Comparison of ENCODE assay signal across 8 mouse cellular contexts in the genomic region with DNA sequence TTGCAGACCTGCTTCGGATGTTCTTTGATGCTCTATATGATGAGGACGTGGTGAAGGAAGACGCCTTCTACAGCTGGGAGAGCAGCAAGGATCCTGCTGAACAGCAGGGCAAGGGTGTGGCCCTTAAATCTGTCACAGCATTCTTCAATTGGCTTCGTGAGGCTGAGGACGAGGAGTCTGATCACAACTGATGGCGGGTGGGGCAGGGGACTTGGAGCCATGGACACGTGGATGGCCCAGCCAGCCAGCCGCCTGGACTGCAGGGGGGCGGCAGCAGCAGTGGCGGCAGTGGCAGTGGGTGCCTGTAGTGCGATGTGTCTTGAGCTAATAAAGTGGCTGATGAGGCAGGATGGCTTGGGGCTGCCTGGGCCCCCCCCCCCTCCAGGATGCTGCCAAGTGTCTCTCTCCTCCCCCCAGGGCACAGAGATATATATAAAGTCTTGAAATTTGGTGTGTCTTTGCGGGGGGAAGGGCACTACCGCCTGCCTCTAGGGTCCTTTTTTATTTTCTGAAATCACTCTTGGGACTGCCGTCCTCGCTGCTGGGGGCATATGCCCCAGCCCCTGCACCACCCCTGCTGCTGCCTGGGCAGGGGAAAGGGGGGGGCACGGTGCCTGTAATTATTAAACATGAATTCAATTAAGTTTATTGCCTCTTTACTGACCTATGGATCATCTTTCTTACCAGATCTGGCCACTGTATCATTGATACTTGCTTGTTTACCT. TPM values are rescaled to one million over a fixed set of nuclear protein-coding genes. Genes with fewer than 3 reads are reported as not detected.
DNase-seq lines count a peak whose midpoint lies in the region; ATAC-seq and TF ChIP-seq lines count a peak whose summit lies in the region.

No protein-coding gene starts in this region.

- peak; percentile 68 for DNase-seq in cerebellum, adult 11-12 months
- DNase-seq in cerebellum, adult 8-10 months: no peak
- no peak for DNase-seq in stomach, postnatal 0 days (ENCODE audit: low spot score)
- no peak for DNase-seq in urinary bladder, postnatal 14 days (ENCODE audit: low spot score)

- H3K9me3 ChIP-seq in megakaryocyte, embryonic 14.5 days: no peaks in the 10 kb centered on the region
- H3K9me3 ChIP-seq in limb, embryonic 12.5 days: no peaks in the 10 kb centered on the region
- no peaks in the 10 kb centered on the region for H3K9me3 ChIP-seq in stomach, postnatal 0 days (ENCODE audit: control insufficient read depth, low read length)

- H3K4me3 ChIP-seq in megakaryocyte, embryonic 14.5 days (replicated peaks): peak overlapping the region; percentile 16
- no peak overlapping the region for H3K4me3 ChIP-seq in limb, embryonic 12.5 days (replicated peaks)
- no peak overlapping the region for H3K4me3 ChIP-seq in stomach, postnatal 0 days (ENCODE audit: low read depth, low read length)

- 34% methylated on average over 16 of the region's 16 CpGs for WGBS in limb, embryonic 12.5 days
- WGBS in stomach, postnatal 0 days: 48% methylated on average over 16 of the region's 16 CpGs

- H3K27ac ChIP-seq in limb, embryonic 12.5 days: peak overlapping the region; percentile 14; the same call in 1 of the 2 replicates
- H3K27ac ChIP-seq in stomach, postnatal 0 days (replicated peaks): no peak overlapping the region

- ATAC-seq in megakaryocyte, adult 5-6 weeks (ENCODE audit: poor library complexity, severe bottlenecking): no peak
- no peak for ATAC-seq in limb, embryonic 12.5 days (ENCODE audit: insufficient number of reproducible peaks, insufficient read depth, low FRiP score, low TSS enrichment, low read depth)
- no peak for ATAC-seq in stomach, postnatal 0 days (ENCODE audit: low FRiP score, low TSS enrichment)
- no peak for ATAC-seq in granulocyte monocyte progenitor cell, adult 5-6 weeks (replicated peaks; ENCODE audit: poor library complexity, severe bottlenecking)

- TF ChIP-seq EP300 in stomach, postnatal 0 days (optimal IDR thresholded peaks at IDR 0.05): no peak

- no peak for TF ChIP-seq CTCF in stomach, postnatal 0 days (IDR thresholded peaks at IDR 0.05; ENCODE audit: low read depth)

- H3K36me3 ChIP-seq in megakaryocyte, embryonic 14.5 days (replicated peaks; ENCODE audit: low read length): peaks cover 60% of the 10 kb centered on the region
- H3K36me3 ChIP-seq in limb, embryonic 12.5 days: peaks cover 51% of the 10 kb centered on the region
- peaks cover 21% of the 10 kb centered on the region for H3K36me3 ChIP-seq in stomach, postnatal 0 days (ENCODE audit: control insufficient read depth, insufficient read depth, low read length)

- H3K4me2 ChIP-seq in limb, embryonic 12.5 days: peak overlapping the region; percentile 77
- H3K4me2 ChIP-seq in stomach, postnatal 0 days (replicated peaks; ENCODE audit: low read depth): peak overlapping the region; percentile 90; the same call in 1 of the 2 replicates

- H3K9ac ChIP-seq in limb, embryonic 12.5 days (replicated peaks): no peak overlapping the region
- no peak overlapping the region for H3K9ac ChIP-seq in stomach, postnatal 0 days (ENCODE audit: low read length)

- H3K4me1 ChIP-seq in megakaryocyte, embryonic 14.5 days: peaks cover 48% of the 10 kb centered on the region
- peaks cover 32% of the 10 kb centered on the region for H3K4me1 ChIP-seq in limb, embryonic 12.5 days (replicated peaks)
- H3K4me1 ChIP-seq in stomach, postnatal 0 days (replicated peaks; ENCODE audit: control insufficient read depth, insufficient read depth): no peaks in the 10 kb centered on the region; the same call in 1 of the 2 replicates

- H3K27me3 ChIP-seq in megakaryocyte, embryonic 14.5 days (replicated peaks): peaks cover 16% of the 10 kb centered on the region
- peaks cover 16% of the 10 kb centered on the region; the same call in 1 of the 2 replicates for H3K27me3 ChIP-seq in limb, embryonic 12.5 days
- H3K27me3 ChIP-seq in stomach, postnatal 0 days (ENCODE audit: control insufficient read depth, insufficient read depth, low read length): no peaks in the 10 kb centered on the region

RNA-seq across cellular contexts. Expression of gene Fam131a, which starts 0.6 kb away (rescaled TPM):
- 7.9 and 8.6 TPM in 2 replicates for polyA plus RNA-seq in megakaryocyte, embryonic 14.5 days (2012; ENCODE audit: insufficient read depth, low replicate concordance)
- total RNA-seq in megakaryocyte, adult 5-6 weeks (2015): 0.09 and 0.33 TPM in 2 replicates
- total RNA-seq in megakaryocyte, adult 5-6 weeks (2017): 0.16 and 0.55 TPM in 2 replicates
- 5.3 and 7.4 TPM in 2 replicates for polyA plus RNA-seq in limb, embryonic 12.5 days (2016; fragmentation: Nextera tagmentation; extraction: Ambion mirVana)
- polyA plus RNA-seq in stomach, postnatal 0 days (2015; fragmentation: Nextera tagmentation; extraction: Ambion mirVana): 6.7 and 7.0 TPM in 2 replicates
- total RNA-seq in granulocyte monocyte progenitor cell, adult 5-6 weeks (2014; fragmentation: Nextera tagmentation): 1.6 TPM in 1 of 2 replicates, not detected in the other
- total RNA-seq in granulocyte monocyte progenitor cell, adult 5-6 weeks (2017): 0.43 TPM in 1 of 2 replicates, not detected in the other

RNA-seq across cellular contexts. Expression of gene Eif4g1, which starts 24.3 kb away (rescaled TPM):
- polyA plus RNA-seq in megakaryocyte, embryonic 14.5 days (2012; ENCODE audit: insufficient read depth, low replicate concordance): 247 and 739 TPM in 2 replicates
- 117 and 119 TPM in 2 replicates for total RNA-seq in megakaryocyte, adult 5-6 weeks (2015)
- total RNA-seq in megakaryocyte, adult 5-6 weeks (2017): 159 and 160 TPM in 2 replicates
- 204 and 218 TPM in 2 replicates for polyA plus RNA-seq in limb, embryonic 12.5 days (2016; fragmentation: Nextera tagmentation; extraction: Ambion mirVana)
- polyA plus RNA-seq in stomach, postnatal 0 days (2015; fragmentation: Nextera tagmentation; extraction: Ambion mirVana): 83.8 and 86.1 TPM in 2 replicates
- total RNA-seq in granulocyte monocyte progenitor cell, adult 5-6 weeks (2014; fragmentation: Nextera tagmentation): 242 and 249 TPM in 2 replicates
- total RNA-seq in granulocyte monocyte progenitor cell, adult 5-6 weeks (2017): 312 and 346 TPM in 2 replicates

RNA-seq across cellular contexts. Expression of gene Polr2h, which starts 25.1 kb away (rescaled TPM):
- 2.9 TPM in 1 of 2 replicates, not detected in the other for polyA plus RNA-seq in megakaryocyte, embryonic 14.5 days (2012; ENCODE audit: insufficient read depth, low replicate concordance)
- total RNA-seq in megakaryocyte, adult 5-6 weeks (2015): 34.7 and 36.7 TPM in 2 replicates
- total RNA-seq in megakaryocyte, adult 5-6 weeks (2017): 27.8 and 29.2 TPM in 2 replicates
- polyA plus RNA-seq in limb, embryonic 12.5 days (2016; fragmentation: Nextera tagmentation; extraction: Ambion mirVana): 114 and 118 TPM in 2 replicates
- 59.5 and 60.4 TPM in 2 replicates for polyA plus RNA-seq in stomach, postnatal 0 days (2015; fragmentation: Nextera tagmentation; extraction: Ambion mirVana)
- 62.4 and 81.5 TPM in 2 replicates for total RNA-seq in granulocyte monocyte progenitor cell, adult 5-6 weeks (2014; fragmentation: Nextera tagmentation)
- total RNA-seq in granulocyte monocyte progenitor cell, adult 5-6 weeks (2017): 61.8 and 91.6 TPM in 2 replicates

RNA-seq across cellular contexts. Expression of gene Clcn2, which starts 25.1 kb away (rescaled TPM):
- polyA plus RNA-seq in megakaryocyte, embryonic 14.5 days (2012; ENCODE audit: insufficient read depth, low replicate concordance): 2.1 TPM in 1 of 2 replicates, not detected in the other
- total RNA-seq in megakaryocyte, adult 5-6 weeks (2015): 0.49 and 0.84 TPM in 2 replicates
- 1.3 and 1.4 TPM in 2 replicates for total RNA-seq in megakaryocyte, adult 5-6 weeks (2017)
- 31.1 and 31.9 TPM in 2 replicates for polyA plus RNA-seq in limb, embryonic 12.5 days (2016; fragmentation: Nextera tagmentation; extraction: Ambion mirVana)
- 8.4 and 10.7 TPM in 2 replicates for polyA plus RNA-seq in stomach, postnatal 0 days (2015; fragmentation: Nextera tagmentation; extraction: Ambion mirVana)
- 2.6 and 6.0 TPM in 2 replicates for total RNA-seq in granulocyte monocyte progenitor cell, adult 5-6 weeks (2014; fragmentation: Nextera tagmentation)
- total RNA-seq in granulocyte monocyte progenitor cell, adult 5-6 weeks (2017): 1.9 and 3.8 TPM in 2 replicates

RNA-seq across cellular contexts. Expression of gene Chrd, which starts 40.5 kb away (rescaled TPM):
- polyA plus RNA-seq in megakaryocyte, embryonic 14.5 days (2012; ENCODE audit: insufficient read depth, low replicate concordance): not detected in 2 replicates
- not detected in 2 replicates for total RNA-seq in megakaryocyte, adult 5-6 weeks (2015)
- not detected in 2 replicates for total RNA-seq in megakaryocyte, adult 5-6 weeks (2017)
- 5.0 and 5.1 TPM in 2 replicates for polyA plus RNA-seq in limb, embryonic 12.5 days (2016; fragmentation: Nextera tagmentation; extraction: Ambion mirVana)
- 2.9 and 3.9 TPM in 2 replicates for polyA plus RNA-seq in stomach, postnatal 0 days (2015; fragmentation: Nextera tagmentation; extraction: Ambion mirVana)
- total RNA-seq in granulocyte monocyte progenitor cell, adult 5-6 weeks (2014; fragmentation: Nextera tagmentation): not detected in 2 replicates
- not detected in 2 replicates for total RNA-seq in granulocyte monocyte progenitor cell, adult 5-6 weeks (2017)

Comparison
In these comparisons a context has a peak if more than half of its experiments do, and no peak if none do; other contexts are left out.
1. RNA of gene Polr2h, which starts 25.1 kb away (polyA plus RNA-seq): 114 to 118 TPM in limb, embryonic 12.5 days and 59.5 to 60.4 TPM in stomach, postnatal 0 days; 2.9 TPM in megakaryocyte, embryonic 14.5 days; every median in the first group is over 10 times any median in the second.